Mouse (Mus musculus) megakaryocyte, embryonic 14.5 days (primary cell): ENCODE measurements at regions not wholly inside any gene's neighbourhood (a gene's known extent, or its start where the extent isn't known, plus 50 kb on each side); places are given as distances from the start of the nearest gene placed in this dataset.

ENCODE experiments used
- FLI1 ChIP-seq: IDR thresholded peaks from 2 replicates; pipeline ENCODE4 v1.6.1; 2012; ENCODE audit warnings: low read length, inconsistent platforms, mixed read lengths
- GATA1 ChIP-seq: IDR thresholded peaks from 3 replicates; pipeline ENCODE4 v1.6.1; 2012; ENCODE audit warnings: mixed read lengths, low read length, inconsistent platforms, borderline replicate concordance

GRCm38 (mm10) chr1:143173836-143174235, 466.6 kb upstream of the B3galt2 start:
- TF ChIP-seq GATA1 (no peak), FLI1 (no peak)
